Mouse (Mus musculus) hindbrain, postnatal 0 days (tissue): ENCODE results near the gene Coasy. TPM values are rescaled to one million over a fixed set of nuclear protein-coding genes. Genes with fewer than 3 reads are reported as not detected.
A peak's percentile ranks its signal among the peaks of the same experiment; 100 is the strongest.

Experiments
- ATAC-seq: fragments of 200-750 bp; cut with Nextera tagmentation; 2 replicates; pipeline ENCODE4 v1.8.0; 2017; ENCODE audit warnings: mild to moderate bottlenecking, moderate TSS enrichment, moderate library complexity
- DNase-seq: peaks from one replicate; pipeline ENCODE4 v3.0.0-alpha.2; 2015; ENCODE audit warnings: low spot score
- H3K27ac ChIP-seq: fragments of 300-500 bp; sonication (generic); 2 replicates; pipeline ENCODE4 v1.5.1; 2014; ENCODE audit warnings: mild to moderate bottlenecking
- H3K27me3 ChIP-seq: fragments of 300-500 bp; sonication (generic); 2 replicates; pipeline ENCODE4 v1.6.1; 2014; ENCODE audit warnings: low read length, mixed read lengths; ENCODE audit not compliant: insufficient read depth
- H3K36me3 ChIP-seq: fragments of 300-500 bp; sonication (generic); 2 replicates; pipeline ENCODE4 v1.6.1; 2014; ENCODE audit warnings: low read length, mixed read lengths; ENCODE audit not compliant: insufficient read depth
- H3K4me1 ChIP-seq: fragments of 300-500 bp; sonication (generic); 2 replicates; pipeline ENCODE4 v1.6.1; 2014; ENCODE audit warnings: antibody characterized with exemption, low read length, mixed read lengths; ENCODE audit not compliant: insufficient read depth
- H3K4me2 ChIP-seq: fragments of 300-500 bp; sonication (generic); 2 replicates; pipeline ENCODE4 v1.6.1; 2014; ENCODE audit warnings: low read depth, mild to moderate bottlenecking, low read length, moderate library complexity, mixed read lengths
- H3K4me3 ChIP-seq: fragments of 300-500 bp; sonication (generic); 2 replicates; pipeline ENCODE4 v1.5.1; 2014; ENCODE audit warnings: low read length
- H3K9ac ChIP-seq: fragments of 300-500 bp; sonication (generic); replicated peaks from 2 replicates; pipeline ENCODE4 v1.6.1; 2014; ENCODE audit warnings: mild to moderate bottlenecking, low read length, moderate library complexity, mixed read lengths
- H3K9me3 ChIP-seq: fragments of 300-500 bp; sonication (generic); 2 replicates; pipeline ENCODE4 v1.6.1; 2016; ENCODE audit warnings: low read length, mixed read lengths
- CTCF ChIP-seq: IDR thresholded peaks from 2 replicates; pipeline ENCODE4 v1.5.1; 2016; ENCODE audit warnings: antibody characterized with exemption, control low read depth, low read depth
- WGBS: fragments of 180-500 bp; shearing (Covaris S2); extraction: QIAGEN DNeasy Blood & Tissue Kit; methylation state at CpG from one replicate; pipeline ENCODE4 v1.1.7; 2014; 5-methylcytosine and 5-hydroxymethylcytosine counted together
- polyA plus RNA-seq: library from polyadenylated mRNA; unstranded; fragments of >200 nt; fragmentation: Nextera tagmentation; extraction: Ambion mirVana; gene quantifications from 2 replicates; pipeline ENCODE4 v1.2.1, GENCODE M21; 2015
- total RNA-seq: library from RNA; depleted of rRNA; stranded (reverse); fragments of >200 nt; gene quantifications from 2 replicates; pipeline ENCODE4 v1.2.3, GENCODE M21; 2014

Gene Coasy
- total and polyA plus RNA-seq, 2 experiments from 2014 or later, result 35.1 to 53.2 TPM

GRCm38 (mm10) chr11:101062165-101062884 is 20.0 kb upstream of the Coasy start:
- no peak for TF ChIP-seq CTCF

GRCm38 (mm10) chr11:101062971-101063675 is 19.2 kb upstream of the Coasy start:
- WGBS, result 79% methylated on average over 14 of the region's 14 CpGs
- H3K27ac ChIP-seq, result peak overlapping the region; percentile 70; the same call in 1 of the 2 replicates

More at GRCm38 (mm10) chr11:101062165-101062884, 20.0 kb upstream of the Coasy start:
- Histone ChIP-seq H3K27ac (0 out of 2 replicates have a peak overlapping the region, but pooled peaks have one; percentile 70), H3K4me1 (no peaks in the 10 kb centered on the region), H3K9ac (no peak overlapping the region), H3K9me3 (no peaks in the 10 kb centered on the region), H3K4me3 (no peak overlapping the region), H3K36me3 (peaks cover 21% of the 10 kb centered on the region), H3K27me3 (no peaks in the 10 kb centered on the region), H3K4me2 (no peak overlapping the region)
- 71% methylated on average over 12 of the region's 12 CpGs for WGBS
- DNase-seq (no peak), ATAC-seq (no peak)

GRCm38 (mm10) chr11:101063676-101064327 is 18.6 kb upstream of the Coasy start:
- no peak overlapping the region for H3K9ac ChIP-seq
- H3K4me1 ChIP-seq, result no peaks in the 10 kb centered on the region
- WGBS, result 49% methylated on average over 12 of the region's 12 CpGs
- ATAC-seq, result no peak
- no peak overlapping the region for H3K4me2 ChIP-seq
- H3K36me3 ChIP-seq, result peaks cover 19% of the 10 kb centered on the region
- H3K27ac ChIP-seq, result peak overlapping the region; percentile 70
- no peaks in the 10 kb centered on the region for H3K9me3 ChIP-seq
- H3K27me3 ChIP-seq, result no peaks in the 10 kb centered on the region
- H3K4me3 ChIP-seq, result no peak overlapping the region
- TF ChIP-seq CTCF, result no peak
- peak; percentile 20 for DNase-seq

More at GRCm38 (mm10) chr11:101062971-101063675, 19.2 kb upstream of the Coasy start:
- ATAC-seq, result no peak
- H3K4me3 ChIP-seq, result no peak overlapping the region
- no peak overlapping the region for H3K4me2 ChIP-seq
- H3K36me3 ChIP-seq, result peaks cover 19% of the 10 kb centered on the region
- H3K9me3 ChIP-seq, result no peaks in the 10 kb centered on the region
- H3K27me3 ChIP-seq, result no peaks in the 10 kb centered on the region
- TF ChIP-seq CTCF, result no peak
- H3K4me1 ChIP-seq, result no peaks in the 10 kb centered on the region
- no peak for DNase-seq
- no peak overlapping the region for H3K9ac ChIP-seq

- peaks cover 19% of the 10 kb centered on the region for H3K36me3 ChIP-seq
- H3K4me3 ChIP-seq, result no peak overlapping the region
- no peaks in the 10 kb centered on the region for H3K9me3 ChIP-seq
- TF ChIP-seq CTCF, result no peak
- no peak for ATAC-seq
- H3K9ac ChIP-seq, result no peak overlapping the region
- DNase-seq, result no peak
- H3K27ac ChIP-seq, result peak overlapping the region; percentile 70; the same call in 1 of the 2 replicates
- H3K27me3 ChIP-seq, result no peaks in the 10 kb centered on the region
- WGBS, result 79% methylated on average over 4 of the region's 4 CpGs
- no peaks in the 10 kb centered on the region for H3K4me1 ChIP-seq
- no peak overlapping the region for H3K4me2 ChIP-seq
Observed at GRCm38 (mm10) chr11:101064462-101064861, 17.9 kb upstream of the Coasy start.

- WGBS, result 92% methylated on average over 9 of the region's 9 CpGs
- H3K4me3 ChIP-seq, result no peak overlapping the region
- no peaks in the 10 kb centered on the region for H3K27me3 ChIP-seq
- H3K36me3 ChIP-seq, result peaks cover 19% of the 10 kb centered on the region
- H3K27ac ChIP-seq, result no peak overlapping the region
- no peaks in the 10 kb centered on the region for H3K9me3 ChIP-seq
- TF ChIP-seq CTCF, result no peak
- H3K9ac ChIP-seq, result no peak overlapping the region
- ATAC-seq (no peak), DNase-seq (no peak)
- no peak overlapping the region for H3K4me2 ChIP-seq
- no peaks in the 10 kb centered on the region for H3K4me1 ChIP-seq
Observed at GRCm38 (mm10) chr11:101065002-101065401, 17.4 kb upstream of the Coasy start.

- peak overlapping the region; percentile 51 for H3K4me2 ChIP-seq
- DNase-seq (peak; percentile 90), ATAC-seq (peak; percentile 22; the same call in 1 of the 2 replicates)
- peak; percentile 100 for TF ChIP-seq CTCF
- peaks cover 10% of the 10 kb centered on the region; the same call in 1 of the 2 replicates for H3K36me3 ChIP-seq
- H3K4me1 ChIP-seq, result 0 out of 2 replicates have a peak, but pooled peaks cover 6% of the 10 kb centered on the region
- H3K9me3 ChIP-seq, result no peaks in the 10 kb centered on the region
- no peaks in the 10 kb centered on the region for H3K27me3 ChIP-seq
- peak overlapping the region; percentile 29; the same call in 1 of the 2 replicates for H3K27ac ChIP-seq
- H3K9ac ChIP-seq, result no peak overlapping the region; the same call in 1 of the 2 replicates
- H3K4me3 ChIP-seq, result peak overlapping the region; percentile 24
- 21% methylated on average over 18 of the region's 18 CpGs for WGBS
Observed at GRCm38 (mm10) chr11:101066549-101067412, 15.6 kb upstream of the Coasy start.
